Mouse (Mus musculus): ENCODE measurements around the gene Cfap43.
"Not testable (repeated sequence)": the region's sequence is repeated elsewhere in the genome, so short reads cannot be mapped to it uniquely, and the experiment has no call there.

Cfap43 gene

DNA sequence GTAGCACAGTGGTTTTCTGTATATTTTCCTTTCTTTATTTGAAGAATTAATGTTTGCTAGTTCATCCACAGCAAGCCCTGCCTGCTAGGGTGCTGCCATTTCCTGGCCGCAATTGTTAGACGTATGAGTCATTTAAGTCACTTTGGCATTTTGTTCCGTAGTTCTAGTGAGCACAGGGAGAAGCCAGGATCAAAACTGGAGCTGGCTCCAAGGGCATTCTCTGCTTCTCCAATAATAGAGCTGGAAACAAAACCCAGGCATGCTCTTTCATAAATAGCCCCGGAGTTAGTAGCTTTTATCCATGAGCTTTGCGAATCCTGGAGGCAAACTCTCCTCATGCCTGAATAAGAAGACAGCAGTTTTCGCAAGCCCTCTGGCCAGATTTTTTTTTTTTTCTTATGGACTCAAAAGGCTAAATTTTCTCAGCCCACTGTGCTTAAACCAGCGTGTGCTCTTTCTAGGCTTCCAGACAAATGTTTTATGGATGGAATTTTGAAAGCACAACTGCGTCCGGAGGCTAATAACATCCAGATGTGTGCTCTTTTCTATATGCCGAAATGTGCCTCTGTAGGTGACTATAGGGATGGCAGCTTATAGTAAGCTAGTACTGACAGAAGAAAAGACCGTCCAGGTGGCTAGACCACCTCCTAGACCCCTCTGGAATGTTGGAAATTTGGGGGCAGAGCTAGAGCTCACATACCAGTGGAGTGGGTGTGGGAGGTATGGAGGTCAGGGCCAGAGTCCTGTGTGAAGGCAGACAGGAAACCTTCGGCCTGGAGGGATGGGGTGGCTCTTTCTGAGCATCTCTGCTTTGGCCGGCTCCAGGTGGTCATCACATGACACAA is 64.9 kb downstream of the Cfap43 start:
- in situ Hi-C loops (cut with MboI, MseI): no loop called here

DNA sequence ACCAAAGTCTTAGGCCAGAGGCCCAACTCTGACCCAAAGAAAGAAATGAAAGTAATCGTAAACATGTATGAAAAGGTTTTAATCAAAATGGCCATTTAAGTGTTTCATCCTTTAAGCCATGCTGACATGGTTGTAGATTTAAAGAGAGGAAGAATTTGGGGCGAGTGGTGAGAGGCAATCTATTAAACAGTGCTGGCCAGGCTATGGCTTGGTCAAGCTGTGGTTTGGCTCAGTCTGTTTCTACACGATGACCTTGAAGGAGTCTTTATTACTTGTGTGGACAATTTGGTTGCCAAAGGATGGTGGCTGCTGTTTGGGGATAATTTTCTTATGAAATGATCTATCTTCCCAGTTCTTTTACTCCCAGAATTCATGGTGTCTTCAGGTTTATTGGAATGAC is 66.0 kb downstream of the Cfap43 start:
- in situ Hi-C loops (cut with MboI, MseI): no loop called here

DNA sequence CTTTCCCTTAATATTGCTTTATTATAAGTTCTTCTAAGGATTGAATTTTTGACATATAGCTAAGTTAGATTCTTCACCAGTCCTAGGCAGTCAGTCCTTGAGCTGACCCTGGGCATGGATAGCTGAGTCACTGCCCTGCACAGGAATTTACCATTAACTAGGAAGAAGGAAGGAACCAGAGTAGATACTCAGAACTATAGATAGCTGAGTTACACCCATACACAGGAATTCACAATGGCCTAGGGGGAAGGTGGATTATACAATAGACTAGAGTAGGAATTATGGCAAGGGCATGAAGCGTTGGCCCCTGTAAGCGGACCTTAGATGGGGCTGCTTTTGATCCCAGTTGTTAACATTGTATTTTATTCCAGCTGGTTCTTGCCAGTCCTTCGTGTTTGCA is 67.0 kb downstream of the Cfap43 start:
- in situ Hi-C loops (cut with MboI, MseI): not testable (repeated sequence)

- in situ Hi-C loops (cut with MboI, MseI): no loop called here
Observed at GRCm38 (mm10) chr19:47849735-47850134, 69.4 kb downstream of the Cfap43 start.

DNA sequence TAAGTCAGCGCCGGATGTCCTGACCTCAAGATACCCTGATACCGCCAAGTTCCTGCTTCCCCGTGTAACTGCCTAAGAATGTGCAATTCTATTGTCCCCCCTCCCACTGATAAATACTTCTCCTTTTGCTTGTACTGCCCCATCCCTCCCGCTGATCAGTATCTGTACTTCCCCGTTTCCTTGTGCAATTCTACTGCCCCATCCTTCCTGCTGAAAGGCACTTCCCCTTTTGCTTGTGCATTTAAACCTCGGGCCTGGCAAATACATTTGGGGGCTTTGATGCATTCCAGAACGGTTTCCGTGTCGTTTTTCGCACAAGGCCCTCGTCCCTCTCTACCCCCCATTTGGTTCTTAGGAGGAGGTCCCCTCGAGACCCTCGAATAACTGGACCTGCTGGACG is 77.9 kb downstream of the Cfap43 start:
- in situ Hi-C loops (cut with MboI, MseI): not testable (repeated sequence)

DNA sequence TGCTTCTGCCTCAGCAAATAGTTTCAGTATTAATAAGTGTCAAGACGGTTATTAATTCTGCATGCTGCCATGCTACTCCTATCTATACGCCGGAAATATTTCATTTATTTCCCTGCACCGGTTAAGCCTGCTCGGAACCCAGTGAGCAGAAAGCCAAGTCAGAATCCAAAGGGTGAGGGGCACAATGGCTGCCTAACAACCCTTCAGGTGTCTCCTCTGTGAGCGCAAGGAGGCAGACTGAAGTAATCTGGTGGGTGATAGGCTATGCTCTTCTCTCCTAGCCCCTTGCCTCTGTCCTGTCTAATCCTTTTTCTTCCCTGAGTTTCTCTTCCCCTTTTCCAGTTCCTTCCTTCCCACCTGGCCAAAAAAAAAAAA is 81.6 kb downstream of the Cfap43 start:
- in situ Hi-C loops (cut with MboI, MseI): no loop called here

DNA sequence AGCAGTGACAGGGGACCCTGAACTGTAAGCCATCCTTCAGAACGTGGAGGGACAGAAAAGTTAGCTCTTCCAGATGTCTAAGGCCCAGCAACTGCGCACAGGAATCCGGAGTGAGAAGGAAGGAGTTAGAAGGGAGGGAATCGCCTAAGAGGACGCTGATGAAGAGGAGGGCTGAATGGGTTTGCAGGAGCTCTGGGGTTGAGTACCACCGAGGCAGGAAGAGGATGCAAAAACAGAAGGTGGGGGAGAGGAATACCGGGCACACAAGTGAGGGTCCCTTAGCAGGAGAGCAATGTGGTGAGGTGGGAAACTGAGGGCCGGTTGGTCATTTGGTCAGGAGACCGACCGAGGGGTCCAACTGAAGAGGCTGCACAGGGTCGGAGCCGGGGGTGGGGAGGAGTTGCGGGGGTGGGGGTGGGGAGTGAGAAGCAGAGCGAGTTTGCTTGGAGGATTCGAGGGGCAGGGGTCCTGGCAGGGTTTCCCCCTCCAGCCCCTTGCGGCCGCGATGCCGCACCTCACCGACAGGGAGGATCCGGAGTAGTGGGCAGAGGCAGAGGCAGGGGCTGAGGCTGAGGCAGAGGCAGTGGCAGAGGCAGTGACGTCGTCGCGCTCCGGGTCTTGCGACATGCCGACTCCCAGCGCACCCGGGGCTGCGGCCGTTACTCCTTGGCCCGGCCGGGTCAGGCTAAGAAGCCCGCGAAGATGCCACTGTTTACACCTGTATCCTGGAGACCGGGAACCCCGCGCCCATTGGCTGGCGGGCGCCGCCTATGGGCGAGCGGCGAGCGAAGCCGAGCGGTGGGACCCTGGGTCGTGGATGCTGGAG is 82.2 kb downstream of the Cfap43 start:
- in situ Hi-C loops (cut with MboI, MseI): no loop called here

GRCm38 (mm10) chr19:47835776-47836175 is 83.3 kb downstream of the Cfap43 start:
- in situ Hi-C loops (cut with MboI, MseI): no loop called here

DNA sequence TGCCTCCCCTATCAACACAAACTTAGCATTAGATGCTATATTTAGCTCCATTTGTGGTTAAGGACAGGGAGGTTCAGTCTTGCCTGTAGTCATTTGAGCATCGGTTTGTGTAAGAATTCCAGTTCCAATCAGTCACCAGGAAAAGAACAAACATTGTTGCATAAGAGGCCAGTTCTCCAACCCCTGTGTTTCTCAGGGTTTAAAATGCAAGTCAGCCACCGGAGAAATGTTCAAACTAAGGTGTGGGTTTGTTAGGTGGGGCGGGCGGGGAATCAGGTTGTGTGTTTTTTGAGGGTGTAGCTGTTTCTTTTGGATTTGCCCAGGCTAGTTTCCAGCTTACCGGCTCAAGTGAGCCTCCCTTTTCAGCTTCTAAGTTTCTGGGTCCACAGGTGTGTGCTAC is 84.5 kb downstream of the Cfap43 start:
- in situ Hi-C loops (cut with MboI, MseI): no loop called here

DNA sequence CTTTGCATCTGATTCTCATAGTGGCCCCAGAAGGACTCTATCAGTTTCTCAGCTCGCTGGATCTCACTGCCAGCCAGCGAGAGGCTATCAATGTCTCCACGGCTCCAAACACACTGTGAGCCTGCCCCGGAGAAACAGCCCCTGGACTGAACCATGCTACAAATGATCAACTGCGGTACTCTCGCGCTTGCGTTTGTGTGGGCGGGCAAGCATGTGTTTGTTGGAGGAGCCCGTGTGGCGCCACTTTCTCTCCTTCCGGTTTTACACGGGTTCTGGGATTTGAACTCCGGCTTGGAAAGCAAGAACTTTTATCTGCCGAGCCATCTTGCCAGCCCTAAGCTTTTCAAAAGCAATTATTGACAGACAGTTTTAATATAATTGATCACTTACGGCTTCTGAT is 86.8 kb downstream of the Cfap43 start:
- in situ Hi-C loops (cut with MboI, MseI): no loop called here

- in situ Hi-C loops (cut with MboI, MseI): no loop called here
Observed at GRCm38 (mm10) chr19:47831111-47831510, 88.0 kb downstream of the Cfap43 start.

GRCm38 (mm10) chr19:47829913-47830450 is 89.1 kb downstream of the Cfap43 start:
- in situ Hi-C loops (cut with MboI, MseI): loop anchor here (10.0 kb wide), 1 partner anchor 325 kb away; no protein-coding TSS in a partner anchor

- in situ Hi-C loops (cut with MboI, MseI): loop anchor here (10.0 kb wide), 1 partner anchor 319 kb away; no protein-coding TSS in a partner anchor
Observed at GRCm38 (mm10) chr19:47824026-47824425, 95.1 kb downstream of the Cfap43 start.

- in situ Hi-C loops (cut with MboI, MseI): loop anchor here (10.0 kb wide), 1 partner anchor 317 kb away; no protein-coding TSS in a partner anchor
Observed at GRCm38 (mm10) chr19:47822143-47822796, 96.8 kb downstream of the Cfap43 start.

DNA sequence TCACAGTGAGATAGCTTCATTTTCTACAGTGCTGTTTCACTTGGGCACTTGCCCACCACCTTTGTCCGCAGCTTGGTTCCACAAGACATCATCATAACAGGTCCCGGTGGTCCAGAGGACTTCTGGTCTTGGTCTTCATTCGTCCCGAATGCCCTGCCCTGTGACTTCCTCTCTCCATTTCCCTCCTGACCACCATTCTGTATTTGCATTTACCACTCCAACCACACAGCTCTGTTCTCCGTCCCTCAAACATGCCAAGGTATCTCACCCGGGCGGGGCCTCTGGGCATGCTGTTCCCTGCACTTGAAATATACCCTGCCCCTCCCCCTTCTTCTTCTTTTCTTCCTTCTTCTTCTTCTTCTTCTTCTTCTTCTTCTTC is 97.6 kb downstream of the Cfap43 start:
- in situ Hi-C loops (cut with MboI, MseI): loop anchor here (10.0 kb wide), 1 partner anchor 317 kb away; no protein-coding TSS in a partner anchor

DNA sequence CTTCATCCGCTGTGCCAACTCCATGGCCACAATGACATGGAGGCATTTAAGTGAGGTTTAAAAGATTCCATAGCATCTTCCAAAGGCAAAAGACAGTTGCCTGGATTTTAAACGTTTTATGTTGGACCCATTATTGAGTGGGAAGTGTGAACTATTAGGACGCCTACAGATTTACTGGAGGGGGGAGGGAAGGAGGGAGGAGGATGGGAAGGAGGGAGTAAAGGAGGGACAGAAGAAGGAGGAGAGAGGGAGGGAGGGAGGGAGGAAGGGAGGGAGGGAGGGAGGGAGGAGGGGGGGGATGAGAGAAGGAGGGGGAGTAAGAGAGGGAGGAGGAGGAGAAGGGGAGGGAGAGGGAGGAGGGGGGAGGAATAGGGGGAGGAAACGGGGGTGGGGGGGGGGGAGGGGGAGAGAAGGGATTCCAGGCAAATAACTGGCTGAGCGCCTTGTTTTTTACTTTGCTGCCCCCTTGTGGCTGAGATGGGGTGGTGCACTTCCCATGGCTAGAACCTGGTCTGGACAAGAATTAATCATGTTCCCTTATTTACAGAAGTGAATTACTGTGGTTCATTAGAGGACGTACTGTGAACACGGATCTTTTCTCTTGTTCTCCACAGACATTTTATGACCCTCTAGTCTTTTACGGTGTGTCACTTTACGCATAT is 98.1 kb downstream of the Cfap43 start:
- in situ Hi-C loops (cut with MboI, MseI): loop anchor here (10.0 kb wide), 1 partner anchor 316 kb away; no protein-coding TSS in a partner anchor

GRCm38 (mm10) chr19:47817692-47818091 is 101.4 kb downstream of the Cfap43 start:
- in situ Hi-C loops (cut with MboI, MseI): no loop called here

DNA sequence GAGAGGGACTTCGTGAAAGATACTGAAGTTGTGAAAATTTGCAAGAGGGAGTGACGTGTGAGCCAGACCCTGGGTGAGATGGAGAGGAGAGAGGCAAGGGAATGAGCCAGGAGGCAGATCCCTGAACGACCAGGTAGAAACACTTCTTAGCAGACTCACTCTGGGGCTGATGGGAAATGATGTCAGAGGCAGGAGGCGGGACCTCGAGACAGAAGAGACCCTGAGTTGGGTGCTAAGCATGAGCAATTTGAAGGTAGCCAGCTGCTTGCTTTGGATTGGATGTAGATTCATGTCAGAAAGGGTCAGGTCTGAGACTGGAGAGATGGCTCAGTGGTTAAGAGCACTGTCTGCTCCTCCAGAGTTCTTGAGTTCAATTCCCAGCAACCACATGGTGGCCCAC is 104.4 kb downstream of the Cfap43 start:
- in situ Hi-C loops (cut with MboI, MseI): no loop called here

- in situ Hi-C loops (cut with MboI, MseI): no loop called here
Observed at GRCm38 (mm10) chr19:47812091-47812490, 107.0 kb downstream of the Cfap43 start.

GRCm38 (mm10) chr19:47798583-47798982 is 120.5 kb downstream of the Cfap43 start:
- in situ Hi-C loops (cut with MboI, MseI): no loop called here

GRCm38 (mm10) chr19:47796699-47797098 is 122.4 kb downstream of the Cfap43 start:
- in situ Hi-C loops (cut with MboI, MseI): no loop called here
